Mouse (Mus musculus) testis, adult 2 months (tissue): ENCODE data around the gene Mtss1l.

Source experiments
- CTCF ChIP-seq: fragments of 200-500 bp; IDR thresholded peaks from 2 replicates; pipeline ENCODE4 v1.5.1; 2012; ENCODE audit warnings: low read depth, mild to moderate bottlenecking, inconsistent platforms, low read length, moderate library complexity; ENCODE audit not compliant: control insufficient read depth, insufficient read depth, insufficient replicate concordance
- POLR2A ChIP-seq: fragments of 200-500 bp; IDR thresholded peaks from 2 replicates; pipeline ENCODE4 v1.6.1; 2012; ENCODE audit warnings: low read depth, mild to moderate bottlenecking, inconsistent platforms, low read length, moderate library complexity; ENCODE audit not compliant: control insufficient read depth

DNA sequence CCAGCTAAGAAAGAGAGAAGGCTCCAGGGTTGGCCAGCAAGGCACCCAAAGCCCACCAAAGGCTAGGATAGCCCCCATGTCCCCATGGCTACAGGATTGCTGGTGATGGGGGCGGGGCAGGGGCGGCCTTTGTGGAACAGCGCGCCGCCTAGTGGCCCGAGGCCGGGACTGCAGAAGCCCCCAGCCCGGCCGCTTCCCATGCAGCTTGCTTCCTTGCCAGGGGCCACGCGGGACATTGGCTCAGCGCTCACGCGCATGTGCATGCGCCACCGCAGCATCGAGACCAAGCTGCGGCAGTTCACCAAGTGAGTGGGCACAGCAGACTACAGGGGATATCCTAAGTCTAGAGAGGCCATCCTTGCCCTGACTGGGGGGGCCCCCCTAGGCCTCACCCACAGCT, 5.6 kb downstream of the Mtss1l start:
- TF ChIP-seq CTCF (peak; percentile 82), POLR2A (no peak)
